Mouse (Mus musculus) adipocyte (in vitro differentiated cells): ENCODE data around the gene Ttc23.

Source experiments
- DNase-seq: peaks from one replicate; pipeline ENCODE4 v3.0.0-alpha.2; 2016; ENCODE audit warnings: low spot score

The Ttc23 gene

DNA sequence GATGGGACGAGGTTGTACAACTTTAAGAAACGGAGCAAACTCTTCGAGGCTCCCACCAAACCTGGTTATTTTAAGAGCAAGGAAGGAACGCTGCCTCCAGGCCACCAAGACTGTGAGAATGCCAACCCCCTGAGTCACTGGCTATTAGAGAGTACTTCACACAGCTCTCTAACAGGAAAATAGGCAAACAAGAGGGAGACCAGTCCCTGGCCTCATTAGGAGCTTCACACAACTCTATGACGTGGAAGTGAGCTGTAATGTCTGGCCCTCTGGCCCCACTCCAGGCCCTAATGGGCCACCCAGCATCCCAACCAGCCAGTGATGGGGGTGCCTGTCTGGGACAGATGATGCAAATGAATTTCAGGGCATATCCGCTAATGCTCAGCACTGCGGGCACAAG is 94.5 kb downstream of the Ttc23 start:
- DNase-seq, result no peak

DNA sequence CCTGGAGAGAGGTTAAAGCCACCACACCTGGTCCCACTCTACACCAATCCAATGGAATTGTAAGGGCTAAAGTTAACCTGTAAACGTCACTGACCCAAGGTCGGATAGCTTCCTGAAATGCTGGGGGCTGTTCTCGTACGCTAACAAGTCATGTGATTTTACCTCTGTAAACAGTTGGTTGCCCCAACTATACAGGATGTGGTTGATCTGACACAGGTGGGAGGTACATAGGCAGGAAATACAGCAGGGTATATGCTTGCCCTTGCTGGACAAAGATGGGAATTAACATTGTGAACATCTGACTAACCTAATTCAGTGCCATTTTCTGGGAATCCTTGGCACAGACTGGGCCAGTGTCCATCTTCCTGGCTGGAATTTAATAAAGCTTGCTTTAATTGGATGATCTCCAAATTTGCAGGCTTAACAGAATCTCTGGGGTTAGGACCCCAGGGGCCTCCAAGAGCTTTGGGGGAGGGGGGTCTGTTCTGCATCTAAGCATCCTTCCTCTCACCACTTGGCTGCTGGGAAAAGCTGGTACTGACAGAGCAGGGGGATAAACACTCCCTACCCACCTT is 100.6 kb downstream of the Ttc23 start:
- no peak for DNase-seq

DNA sequence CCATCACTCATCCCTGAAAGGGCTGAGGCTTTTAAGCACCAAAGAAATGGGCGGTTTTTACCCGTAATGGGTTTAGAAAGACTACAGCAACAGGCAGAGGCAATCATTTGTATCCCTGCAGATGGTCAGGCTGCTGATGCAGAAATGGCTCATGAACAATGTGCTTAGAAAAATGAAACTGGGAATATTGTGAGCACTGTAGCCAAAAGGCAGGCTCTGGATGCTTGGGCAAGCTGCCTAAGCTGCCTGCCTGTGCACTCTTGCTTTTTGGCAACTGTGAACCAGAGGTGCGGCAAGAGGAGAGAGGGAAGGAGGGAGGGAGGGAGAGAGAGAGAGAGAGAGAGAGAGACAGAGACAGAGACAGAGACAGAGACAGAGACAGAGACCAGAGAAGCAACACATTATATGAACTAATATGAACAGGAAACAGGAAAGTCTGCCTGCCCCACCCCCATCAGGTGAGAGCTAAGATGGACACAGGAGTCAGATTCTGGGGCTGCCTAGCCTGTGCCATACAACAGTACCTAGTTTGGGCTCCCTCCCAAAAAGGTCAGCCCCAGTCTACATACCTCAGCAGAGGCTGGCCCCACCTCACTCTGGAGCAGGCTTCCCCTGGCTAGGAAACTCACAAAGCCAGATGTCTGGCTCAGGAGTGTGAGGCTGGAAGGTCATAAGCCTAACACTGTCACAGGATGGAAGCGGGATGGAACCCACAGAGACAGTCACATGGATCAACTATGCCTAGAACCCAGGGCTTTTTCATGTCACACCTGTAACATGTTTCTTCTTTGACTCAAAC is 102.4 kb downstream of the Ttc23 start:
- DNase-seq, result peak; percentile 6

DNA sequence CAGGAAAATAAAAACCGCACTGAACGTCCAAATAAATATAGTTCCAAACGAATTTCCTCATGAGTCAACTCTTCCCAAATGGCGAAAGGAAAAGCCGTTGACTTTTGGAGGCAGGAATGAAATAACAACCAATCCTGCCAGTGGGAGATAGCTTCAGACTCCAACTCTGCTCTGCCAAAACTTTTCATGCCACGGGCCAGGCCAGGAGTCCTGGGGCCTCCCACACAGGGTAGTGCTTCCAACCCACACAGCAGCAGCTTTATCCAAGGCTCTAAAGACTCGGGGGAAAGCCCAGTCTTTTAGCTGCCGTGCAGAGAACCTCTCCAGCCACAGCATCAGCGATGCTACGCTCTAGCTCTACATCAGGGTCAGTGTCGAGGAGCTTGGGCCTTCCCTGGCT is 107.4 kb downstream of the Ttc23 start:
- DNase-seq, result no peak

DNA sequence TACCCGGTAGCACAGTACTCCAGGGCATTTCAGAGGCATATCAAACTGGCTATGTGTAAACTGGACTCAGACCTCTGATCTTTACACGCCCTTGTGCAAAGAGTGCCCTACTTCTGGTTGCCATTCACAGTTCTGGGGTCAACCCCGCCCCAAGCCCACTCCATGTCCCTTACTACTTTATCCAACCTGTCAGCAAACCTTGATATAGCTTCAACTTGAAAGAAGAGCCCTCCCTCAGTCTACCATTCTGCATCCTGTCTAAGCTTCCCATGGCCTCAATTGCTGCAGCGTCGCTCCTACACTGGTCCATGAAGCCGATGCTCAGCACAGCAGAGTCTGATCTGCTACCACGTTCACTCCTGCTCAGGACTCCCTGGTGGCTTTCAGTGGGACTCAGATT is 108.2 kb downstream of the Ttc23 start:
- no peak for DNase-seq

DNA sequence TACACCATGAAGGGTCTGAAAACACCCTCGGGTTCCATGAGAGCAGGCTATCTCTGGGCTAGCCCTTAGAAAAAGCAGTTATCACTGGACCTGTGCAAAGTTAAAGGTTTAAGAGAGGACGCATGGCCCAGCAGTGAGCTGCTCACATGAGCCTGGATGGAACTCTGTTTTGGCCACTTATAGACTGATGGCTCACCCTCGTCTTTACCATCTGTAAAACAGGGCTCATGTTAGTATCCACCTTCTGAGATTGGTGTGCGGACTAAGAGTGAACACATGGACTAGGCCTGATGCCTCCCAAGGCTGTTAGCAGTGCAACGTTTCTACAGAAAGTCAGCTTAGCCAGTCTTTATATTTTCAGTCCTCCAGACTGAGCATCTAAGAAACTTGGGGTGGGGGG is 109.4 kb downstream of the Ttc23 start:
- no peak for DNase-seq

DNA sequence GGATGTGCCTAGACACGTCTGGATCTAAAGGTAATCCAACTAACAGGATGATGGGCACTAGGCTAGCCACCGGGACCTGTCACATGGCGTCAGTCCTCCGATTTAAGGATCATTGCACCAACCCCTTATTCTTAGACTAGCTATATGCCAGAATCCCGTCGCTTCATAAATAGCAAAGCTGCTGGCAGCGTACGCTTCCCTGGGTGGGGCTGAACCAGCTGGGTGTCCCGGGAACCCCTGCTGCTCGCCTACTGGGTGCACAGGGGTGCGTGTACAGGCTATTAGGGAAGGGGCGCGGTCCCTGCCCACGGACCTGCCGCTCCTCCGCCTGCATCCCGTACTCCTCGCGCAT is 111.3 kb downstream of the Ttc23 start:
- DNase-seq, result no peak

DNA sequence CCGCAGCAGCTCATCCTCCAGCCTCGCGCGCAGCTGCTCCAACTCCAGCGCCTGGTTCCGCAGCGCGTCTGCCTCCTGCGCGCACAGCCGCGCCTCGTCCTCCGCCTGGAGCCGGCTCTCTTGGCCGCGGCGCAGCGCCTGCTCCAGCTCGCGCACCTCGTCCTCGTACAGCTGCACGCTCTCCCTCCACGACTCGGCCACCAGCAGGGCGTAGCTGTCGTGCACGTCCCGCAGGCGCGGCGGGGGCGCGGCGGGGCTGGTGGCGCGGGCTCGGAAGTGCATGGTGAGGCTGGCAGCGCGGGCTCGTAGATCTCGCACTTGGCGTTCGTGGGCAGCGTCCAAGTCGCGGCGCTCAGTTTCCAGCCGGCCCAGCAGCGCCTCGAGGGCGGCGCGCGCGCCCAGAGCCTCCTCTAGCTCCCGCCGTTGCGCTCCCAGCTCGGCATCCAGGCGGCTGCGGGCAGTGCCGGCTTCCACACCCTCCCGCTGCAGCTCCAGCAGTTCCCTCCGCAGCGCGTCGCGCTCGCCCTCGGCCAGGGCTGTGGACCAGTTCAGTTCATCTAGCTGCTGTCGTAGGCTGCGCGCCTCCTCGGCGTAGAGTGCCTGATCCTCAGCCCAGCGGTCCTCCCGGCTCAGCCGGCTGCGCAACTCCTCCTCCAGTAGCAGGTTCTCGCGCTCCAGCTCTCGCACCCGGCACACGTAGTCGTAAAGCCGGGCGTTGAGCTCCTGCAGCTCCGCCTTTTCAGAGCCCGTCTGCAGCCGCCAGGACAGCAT is 111.8 kb downstream of the Ttc23 start:
- DNase-seq, result no peak

DNA sequence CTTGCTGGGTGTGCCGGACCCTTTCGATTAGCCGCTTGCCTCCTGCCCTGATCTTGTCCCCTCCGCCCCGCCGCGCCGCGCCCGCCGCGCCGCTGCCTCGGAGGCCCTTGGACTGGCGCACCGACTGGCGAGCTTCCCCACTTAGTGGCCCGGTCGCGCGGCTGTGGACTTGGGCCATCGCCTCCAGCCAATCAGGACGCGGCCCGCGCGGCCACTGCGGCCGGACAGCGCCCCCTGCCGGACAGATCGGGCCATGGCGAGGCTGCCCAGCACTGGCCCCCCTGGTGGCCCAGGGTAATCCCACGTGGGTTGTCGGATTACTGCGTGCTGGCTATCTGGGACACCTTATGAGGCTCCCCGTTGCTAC is 112.4 kb downstream of the Ttc23 start, which contains the start of gene Synm:
Gene Synm (minus strand): TSS at position 114 of the 367 bp plus-strand sequence.
- DNase-seq, result peak; percentile 68

DNA sequence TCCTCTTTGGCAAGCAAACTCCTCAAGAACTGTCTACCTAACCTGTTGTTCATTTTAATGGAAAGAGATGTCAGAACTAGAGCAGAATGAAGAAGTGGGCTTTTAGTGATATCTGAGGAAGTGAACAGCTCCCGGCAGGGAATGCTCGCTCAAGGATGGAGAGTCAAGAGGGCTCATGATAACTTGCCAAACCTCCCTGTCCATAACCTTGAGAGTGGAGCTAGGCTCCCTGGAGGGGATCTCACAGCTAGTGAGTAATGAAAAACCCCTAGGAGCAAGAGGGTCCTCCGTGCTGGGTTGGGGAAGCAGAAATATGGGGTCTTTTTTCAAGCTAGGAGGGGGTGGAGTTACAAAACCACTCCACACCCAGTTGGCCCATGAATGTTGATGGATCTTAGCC is 116.4 kb downstream of the Ttc23 start:
- no peak for DNase-seq

DNA sequence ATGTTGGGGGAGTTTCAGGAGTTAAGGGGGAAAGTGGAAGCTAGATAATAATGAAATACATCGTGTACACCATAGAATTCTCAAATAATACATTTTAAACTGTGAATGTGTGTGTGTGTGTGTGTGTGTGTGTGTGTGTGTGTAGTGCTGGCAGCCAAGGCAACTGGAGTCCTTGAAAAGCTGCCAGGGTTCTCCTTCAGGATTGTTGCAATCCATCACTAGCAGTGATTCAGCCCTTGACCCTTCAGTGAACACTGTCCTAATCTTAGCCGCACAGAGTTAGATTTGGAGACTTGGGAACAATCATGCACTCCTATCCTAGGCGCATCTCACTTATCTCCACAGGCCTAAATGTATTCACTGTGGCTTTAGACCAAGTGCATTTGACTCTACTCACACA is 120.9 kb downstream of the Ttc23 start:
- DNase-seq, result peak; percentile 69

DNA sequence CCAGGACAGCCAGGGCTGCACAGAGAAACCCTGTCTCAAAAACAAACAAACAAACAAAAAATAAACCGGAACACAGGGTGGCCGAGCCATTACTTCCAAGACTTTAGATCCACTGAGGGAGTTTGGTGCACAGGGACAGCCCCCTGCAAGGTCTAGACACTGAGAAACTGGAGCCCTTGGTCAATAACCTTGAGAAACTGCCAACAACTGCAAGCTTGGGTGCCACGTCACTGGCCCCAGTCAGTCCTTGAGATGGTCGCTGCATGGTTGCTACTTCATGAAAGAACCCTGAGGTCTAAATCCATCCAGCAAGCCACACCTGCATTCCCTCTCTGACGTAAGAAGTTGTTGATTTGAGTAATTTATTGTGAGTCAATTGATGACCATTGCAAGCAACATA is 122.3 kb downstream of the Ttc23 start:
- DNase-seq, result no peak

DNA sequence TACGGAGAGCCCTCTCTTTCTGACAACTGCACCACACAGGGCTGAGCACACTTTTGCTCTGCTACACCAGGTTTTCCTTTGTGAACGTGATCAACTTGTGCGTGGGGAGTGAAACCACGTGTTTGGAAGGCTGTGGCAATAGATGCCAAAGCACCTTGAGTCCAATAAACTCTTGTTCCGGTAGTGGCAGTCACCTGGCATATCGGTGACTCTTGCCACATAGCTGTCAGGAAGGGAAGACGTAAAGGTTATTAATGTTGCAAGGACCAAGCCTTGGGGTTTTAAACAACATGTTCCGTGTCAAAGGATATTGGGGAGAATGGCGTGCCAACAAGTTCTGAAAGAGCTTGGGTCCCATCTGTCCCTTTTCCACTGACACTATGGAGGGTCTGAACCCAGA is 125.0 kb downstream of the Ttc23 start:
- peak; percentile 36 for DNase-seq

DNA sequence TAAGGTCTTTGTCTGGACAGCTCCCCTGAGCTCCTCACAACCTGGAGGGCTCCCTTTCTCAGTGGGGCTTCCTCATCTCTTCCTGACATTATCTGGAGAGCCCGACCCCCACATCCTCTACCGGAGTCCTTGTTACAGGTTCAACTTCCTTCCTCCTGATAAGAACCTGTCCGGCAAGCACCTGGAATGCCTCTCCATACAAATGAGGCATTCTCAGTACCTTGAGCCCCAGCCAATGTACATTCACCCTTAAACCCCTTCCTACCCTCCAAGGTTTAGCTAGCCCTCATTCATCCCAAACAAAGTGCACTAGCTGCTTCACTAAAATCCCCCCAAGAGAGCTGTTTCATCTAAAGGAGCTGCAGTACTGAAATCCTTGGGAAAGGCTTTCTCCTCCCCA is 128.4 kb downstream of the Ttc23 start:
- DNase-seq, result no peak

DNA sequence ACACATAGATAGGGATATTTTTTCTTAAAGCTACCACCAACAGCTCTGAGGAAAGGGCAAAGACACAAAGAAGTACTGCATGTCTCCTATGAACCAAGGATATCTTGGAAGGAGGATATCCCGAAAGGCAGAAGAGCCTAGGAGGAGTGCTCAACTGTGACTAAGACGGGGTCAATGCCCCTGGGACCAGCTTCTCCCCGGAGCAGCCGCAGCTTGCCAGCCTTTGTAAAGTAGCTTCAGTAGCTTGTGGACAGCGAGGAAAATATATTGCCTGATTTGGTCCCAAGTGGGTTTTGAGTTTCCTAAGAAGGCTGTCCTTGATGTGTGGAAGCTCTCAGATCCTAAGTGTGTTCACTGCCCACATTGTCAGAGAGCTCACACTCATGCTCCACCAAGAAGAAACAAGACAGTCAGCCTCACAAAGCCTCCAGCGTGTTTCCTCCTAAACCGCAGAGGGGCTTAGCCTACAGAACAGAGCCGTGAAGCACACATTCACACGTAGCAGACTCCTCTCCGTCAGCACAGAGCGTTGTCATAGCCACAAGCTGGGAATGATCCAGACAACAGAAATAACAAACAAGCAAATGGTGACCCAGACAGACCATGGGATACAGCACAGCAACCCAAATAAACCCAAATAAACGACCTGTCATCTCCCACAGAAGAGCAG is 129.6 kb downstream of the Ttc23 start:
- DNase-seq, result peak; percentile 17

DNA sequence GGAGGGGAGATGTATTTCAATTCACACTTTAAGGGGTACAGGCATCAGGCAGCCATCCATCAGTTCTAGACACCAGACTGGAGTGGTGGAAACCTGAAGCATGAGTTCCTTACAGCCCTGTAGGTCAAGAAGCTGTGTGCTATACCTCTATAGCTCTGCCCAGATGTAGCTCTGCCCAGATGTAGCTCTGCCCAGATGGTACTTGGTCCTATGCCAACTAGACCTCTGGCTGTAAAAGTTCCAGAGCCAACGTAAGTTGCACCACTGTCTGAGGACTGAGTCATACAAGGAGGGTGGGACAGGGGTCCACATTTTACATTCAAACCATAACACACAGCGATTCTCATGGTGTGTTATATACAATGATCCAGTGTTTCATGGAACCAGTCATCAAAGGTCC is 140.7 kb downstream of the Ttc23 start:
- no peak for DNase-seq

DNA sequence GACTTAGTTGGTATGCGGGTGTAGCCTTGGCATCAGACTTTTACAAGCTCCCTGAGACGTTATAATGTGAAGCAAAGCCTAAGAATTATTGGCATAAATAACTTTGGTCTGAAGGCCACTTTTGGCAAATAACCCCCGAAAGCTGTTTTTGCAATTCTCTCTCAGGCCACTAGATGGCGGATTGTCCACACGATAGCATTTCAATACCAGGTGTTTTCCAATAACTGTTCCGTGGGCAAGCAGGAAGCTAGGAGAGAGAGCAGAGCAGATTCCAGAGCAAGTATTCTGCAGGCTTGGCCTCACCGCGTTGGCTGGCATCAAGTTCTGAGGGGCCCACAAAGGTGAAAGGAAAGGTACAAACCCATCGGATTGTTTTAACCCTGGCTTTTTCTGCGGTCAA is 141.5 kb downstream of the Ttc23 start:
- peak; percentile 75 for DNase-seq

DNA sequence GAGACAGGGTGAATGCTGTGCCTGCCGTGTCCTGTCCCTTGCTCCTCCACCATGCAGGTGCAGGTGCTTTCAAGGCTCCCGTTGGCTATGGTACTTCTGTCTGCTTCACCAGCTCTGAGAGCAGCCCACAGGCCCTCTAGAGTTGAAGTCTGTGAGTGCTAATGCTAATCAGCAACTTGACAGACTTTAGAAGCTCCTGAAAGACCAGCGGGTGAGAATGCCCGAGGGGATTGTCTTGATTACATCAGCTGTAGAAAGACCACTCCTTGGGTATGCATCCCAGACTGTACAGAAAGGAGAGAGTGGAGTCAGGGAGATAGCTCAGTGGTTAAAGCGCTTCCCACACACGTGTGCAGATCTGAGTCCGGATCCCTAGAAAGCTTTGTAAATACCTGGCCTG is 144.0 kb downstream of the Ttc23 start:
- DNase-seq, result no peak

DNA sequence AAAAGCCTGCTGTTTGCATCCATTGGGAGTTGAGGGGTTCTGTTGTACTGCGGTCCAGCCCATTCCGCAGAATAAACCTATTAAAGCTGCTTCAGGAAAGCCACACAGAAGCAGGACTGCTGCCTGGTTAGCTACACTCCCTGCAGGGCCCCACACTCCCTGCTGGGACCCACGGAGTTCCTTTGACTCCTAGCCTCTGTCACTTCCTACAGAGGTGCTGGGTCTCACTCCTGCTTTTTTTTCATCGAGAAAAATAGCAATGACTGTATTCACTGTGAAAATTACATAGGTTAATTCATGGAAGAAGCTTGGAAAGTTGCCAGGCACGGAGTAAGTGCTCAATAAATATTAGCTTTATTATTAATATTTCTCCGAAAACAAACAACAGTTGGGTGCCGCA is 146.2 kb downstream of the Ttc23 start:
- DNase-seq, result no peak

DNA sequence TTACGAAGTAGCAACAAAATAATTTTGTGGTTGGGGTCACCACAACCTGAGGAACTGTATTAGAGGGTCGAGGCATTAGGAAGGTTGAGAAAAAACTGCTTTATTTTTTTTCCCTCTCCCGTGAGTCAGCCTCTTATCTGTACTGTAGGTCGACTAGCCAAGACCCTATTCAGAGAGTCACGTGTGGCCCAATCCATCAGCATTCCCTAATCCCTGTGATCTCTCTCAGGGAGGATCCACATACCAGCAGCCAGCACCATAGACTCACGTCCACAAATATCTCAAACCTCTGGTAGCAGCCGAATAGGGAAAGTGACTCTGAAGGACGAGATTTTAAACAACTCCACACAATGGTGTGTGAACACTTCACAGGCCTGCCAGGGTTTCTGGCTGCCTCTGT is 149.9 kb downstream of the Ttc23 start:
- DNase-seq, result no peak

DNA sequence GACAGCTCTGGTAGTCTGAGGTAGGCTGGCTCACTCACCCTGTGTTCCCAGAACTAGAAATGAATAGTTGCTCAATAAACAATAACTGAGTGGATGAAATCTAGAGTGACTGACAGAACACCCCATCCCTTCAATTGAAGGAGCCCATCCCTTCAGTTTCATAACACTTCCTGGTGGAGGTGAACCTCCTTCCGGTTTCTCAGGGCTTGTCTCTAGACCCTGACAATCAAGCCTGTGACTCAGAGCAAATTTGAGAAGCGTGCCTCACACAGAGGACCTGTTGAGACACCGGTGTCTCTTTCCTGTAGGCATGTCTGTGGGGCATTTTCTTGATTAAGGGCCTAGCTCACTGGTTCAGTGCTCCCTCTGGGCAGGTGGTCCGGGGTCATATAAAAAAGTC is 151.3 kb downstream of the Ttc23 start:
- DNase-seq, result no peak

DNA sequence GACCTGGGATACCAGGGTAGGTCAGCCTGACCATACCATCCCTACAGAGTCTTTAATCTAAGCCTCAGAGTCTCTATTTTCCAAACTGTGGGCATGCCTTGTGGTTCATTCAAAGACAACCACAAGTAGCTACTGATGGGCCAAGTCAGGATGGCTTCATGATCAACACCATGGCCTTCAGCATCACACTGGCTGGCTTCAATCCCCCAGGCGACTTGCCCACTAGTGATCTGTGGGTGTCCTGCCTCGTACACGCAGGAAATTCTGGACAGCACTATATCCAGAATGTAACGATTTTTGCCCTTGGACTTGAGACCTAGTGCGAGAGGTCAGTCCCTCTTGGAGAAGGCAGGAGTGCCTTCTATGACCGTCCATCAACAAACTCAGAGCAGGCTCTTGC is 153.3 kb downstream of the Ttc23 start:
- DNase-seq, result no peak

DNA sequence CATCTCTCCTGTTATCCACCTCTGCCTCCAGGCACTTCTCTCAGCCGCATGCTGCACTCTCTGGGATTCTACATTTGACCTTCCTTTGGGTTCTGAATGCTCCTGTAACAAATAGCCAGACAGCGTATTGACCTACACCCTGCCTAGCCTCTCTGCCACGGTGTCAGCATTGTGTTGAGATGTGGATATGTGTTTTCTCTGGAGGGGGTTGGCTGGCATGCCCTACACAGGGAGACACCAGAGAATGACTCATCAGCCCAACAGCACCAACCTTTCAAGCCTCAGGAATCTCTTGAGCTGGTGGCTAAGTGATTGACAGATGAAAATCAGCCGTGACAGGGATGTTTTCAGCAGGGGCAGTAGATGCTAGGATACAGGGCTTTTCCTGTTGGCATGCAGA is 153.8 kb downstream of the Ttc23 start:
- no peak for DNase-seq
